Mouse (Mus musculus) E14TG2a.4 (cell line): Measurements from ENCODE around the gene Nedd4.

Experiments
- H3K27me3 ChIP-seq: 2 replicates; pipeline ENCODE4 v1.6.1; 2014; ENCODE audit warnings: low read length, control low read depth; ENCODE audit not compliant: insufficient read depth
- H3K36me3 ChIP-seq: 2 replicates; pipeline ENCODE4 v1.6.1; 2014; ENCODE audit warnings: low read length, control low read depth; ENCODE audit not compliant: insufficient read depth
- H3K4me1 ChIP-seq: replicated peaks from 2 replicates; pipeline ENCODE4 v1.6.1; 2014; ENCODE audit warnings: low read depth, low read length, control low read depth
- H3K4me3 ChIP-seq: replicated peaks from 2 replicates; pipeline ENCODE4 v1.5.1; 2014; ENCODE audit warnings: mild to moderate bottlenecking, low read length
- H3K9me3 ChIP-seq: 2 replicates; pipeline ENCODE4 v1.6.1; 2014; ENCODE audit warnings: low read length, control low read depth
- CTCF ChIP-seq: conservative IDR thresholded peaks from 2 replicates; pipeline ENCODE4 v1.5.1; 2014; ENCODE audit warnings: low read length
- NANOG ChIP-seq: IDR thresholded peaks from 2 replicates; pipeline ENCODE4 v1.6.1; 2014; ENCODE audit warnings: borderline replicate concordance, low read length, mixed read lengths
- POU5F1 ChIP-seq: IDR thresholded peaks from 2 replicates; pipeline ENCODE4 v1.6.1; 2014; ENCODE audit warnings: low read length, borderline replicate concordance

Nedd4 gene

DNA sequence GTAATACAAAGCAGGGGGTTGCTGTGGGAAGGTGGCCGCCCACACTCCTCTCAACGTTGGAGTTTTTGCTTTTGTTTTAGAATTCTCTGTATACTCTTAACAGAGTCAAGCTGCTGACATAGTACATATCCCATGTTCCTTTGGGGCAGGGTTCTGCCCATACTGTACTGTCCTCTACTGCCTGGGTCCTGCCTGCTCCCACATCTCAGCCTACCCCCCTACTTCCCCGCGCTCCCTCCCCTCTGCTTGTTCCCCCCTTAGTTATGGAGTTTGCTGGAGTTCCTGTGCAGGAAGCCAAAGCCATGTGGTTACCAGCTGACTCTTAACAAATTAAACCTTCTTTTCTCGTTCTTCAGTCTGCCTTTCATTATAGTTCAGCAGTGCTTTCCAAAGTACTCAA, 47.9 kb downstream of the Nedd4 start:
- no peak overlapping the region for H3K4me3 ChIP-seq
- no peaks in the 10 kb centered on the region for H3K9me3 ChIP-seq
- no peaks in the 10 kb centered on the region for H3K27me3 ChIP-seq
- H3K4me1 ChIP-seq = peaks cover 54% of the 10 kb centered on the region
- no peak for TF ChIP-seq POU5F1
- no peak for TF ChIP-seq NANOG
- no peak for TF ChIP-seq CTCF
- H3K36me3 ChIP-seq = peaks cover 99% of the 10 kb centered on the region

DNA sequence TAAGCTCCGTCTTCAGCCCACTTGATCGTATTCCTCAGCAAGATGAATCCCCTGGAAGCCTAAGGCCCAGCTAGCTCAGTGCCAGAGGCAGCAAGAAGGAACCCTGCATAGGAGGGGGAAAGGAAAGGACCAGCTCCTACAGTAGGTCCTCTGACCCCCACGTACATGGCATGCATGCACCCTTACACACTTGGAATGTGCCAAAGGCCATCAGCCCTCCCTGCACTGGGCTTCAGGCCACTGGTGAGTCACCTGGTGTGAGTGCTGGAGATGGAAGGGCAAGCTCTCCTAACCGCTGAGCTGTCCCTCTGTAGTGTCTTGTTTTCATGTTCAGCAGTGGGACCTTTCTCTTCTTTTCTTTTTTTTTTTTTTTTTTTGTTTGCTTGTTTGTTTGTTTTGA, 52.8 kb downstream of the Nedd4 start:
- H3K4me1 ChIP-seq = peaks cover 21% of the 10 kb centered on the region

DNA sequence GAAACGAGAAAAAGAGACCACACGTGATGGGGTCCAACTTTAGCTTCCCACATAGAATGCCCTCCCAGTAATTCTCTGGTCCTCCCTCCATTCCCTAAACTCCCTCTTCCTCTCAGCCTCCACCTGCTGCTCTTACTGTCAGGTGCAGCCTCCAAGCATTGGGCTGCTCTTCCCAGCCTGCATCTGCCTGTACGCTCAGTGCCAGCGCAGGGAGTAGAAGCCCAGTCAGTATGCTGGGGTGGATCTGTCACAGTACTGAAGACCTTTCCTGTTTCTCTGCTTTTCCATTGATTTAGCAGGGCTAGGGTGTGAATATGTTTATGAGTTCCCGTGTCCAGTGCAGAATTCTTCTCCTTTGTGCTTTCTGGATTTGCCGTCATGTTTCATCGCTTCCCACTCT, 54.1 kb downstream of the Nedd4 start:
- Histone ChIP-seq H3K9me3 (peaks cover 9% of the 10 kb centered on the region; the same call in 1 of the 2 replicates), H3K36me3 (peaks cover 99% of the 10 kb centered on the region), H3K27me3 (no peaks in the 10 kb centered on the region), H3K4me3 (no peak overlapping the region), H3K4me1 (peaks cover 21% of the 10 kb centered on the region)
- TF ChIP-seq POU5F1 = no peak
- TF ChIP-seq CTCF = no peak
- TF ChIP-seq NANOG = no peak

More for the DNA sequence above, 52.8 kb downstream of the Nedd4 start:
- H3K9me3 ChIP-seq = peaks cover 9% of the 10 kb centered on the region; the same call in 1 of the 2 replicates
- TF ChIP-seq CTCF (no peak), NANOG (no peak), POU5F1 (no peak)
- H3K27me3 ChIP-seq = no peaks in the 10 kb centered on the region
- H3K36me3 ChIP-seq = peaks cover 99% of the 10 kb centered on the region
- no peak overlapping the region for H3K4me3 ChIP-seq

DNA sequence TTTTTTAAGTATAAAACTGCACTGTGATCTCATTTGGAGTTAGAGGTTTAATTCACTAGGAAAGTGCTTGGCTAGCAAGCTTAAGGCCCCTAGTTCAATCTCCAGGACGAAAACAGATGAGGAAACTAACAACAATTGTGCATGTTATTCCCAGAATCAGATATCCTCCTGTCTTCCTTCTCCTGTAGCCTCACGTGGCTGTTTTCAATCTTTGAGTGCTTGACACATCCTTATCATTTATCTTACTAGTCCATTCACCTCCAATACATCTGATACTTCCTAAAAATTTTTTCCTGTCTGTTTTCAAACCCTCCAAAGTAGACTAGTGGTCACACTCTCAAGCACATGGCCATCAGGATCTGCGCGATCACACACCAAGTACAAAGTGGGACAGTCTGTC, 57.0 kb downstream of the Nedd4 start:
- TF ChIP-seq POU5F1 = no peak
- no peak for TF ChIP-seq NANOG
- no peak for TF ChIP-seq CTCF
- Histone ChIP-seq H3K4me3 (no peak overlapping the region), H3K9me3 (peaks cover 9% of the 10 kb centered on the region; the same call in 1 of the 2 replicates), H3K27me3 (no peaks in the 10 kb centered on the region), H3K4me1 (peaks cover 14% of the 10 kb centered on the region), H3K36me3 (peaks cover 100% of the 10 kb centered on the region)

DNA sequence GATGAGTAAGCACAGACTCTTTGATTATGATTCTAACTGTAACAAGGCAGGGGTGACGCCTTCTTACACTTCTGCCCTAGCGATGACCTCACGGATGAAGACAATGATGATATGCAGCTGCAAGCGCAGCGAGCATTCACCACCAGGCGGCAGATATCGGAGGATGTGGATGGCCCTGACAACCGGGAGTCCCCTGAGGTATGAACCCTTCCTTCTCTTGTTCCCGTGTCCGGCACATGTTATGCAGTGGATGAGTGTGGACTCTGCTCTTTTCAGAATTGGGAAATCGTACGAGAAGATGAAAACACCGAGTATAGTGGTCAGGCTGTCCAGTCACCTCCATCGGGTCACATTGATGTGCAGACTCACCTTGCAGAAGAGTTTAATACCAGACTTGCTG, 59.1 kb downstream of the Nedd4 start:
- TF ChIP-seq NANOG (no peak), CTCF (no peak), POU5F1 (no peak)
- Histone ChIP-seq H3K36me3 (peaks cover 100% of the 10 kb centered on the region), H3K4me1 (peaks cover 10% of the 10 kb centered on the region), H3K4me3 (no peak overlapping the region), H3K9me3 (peaks cover 1% of the 10 kb centered on the region; the same call in 1 of the 2 replicates), H3K27me3 (no peaks in the 10 kb centered on the region)

DNA sequence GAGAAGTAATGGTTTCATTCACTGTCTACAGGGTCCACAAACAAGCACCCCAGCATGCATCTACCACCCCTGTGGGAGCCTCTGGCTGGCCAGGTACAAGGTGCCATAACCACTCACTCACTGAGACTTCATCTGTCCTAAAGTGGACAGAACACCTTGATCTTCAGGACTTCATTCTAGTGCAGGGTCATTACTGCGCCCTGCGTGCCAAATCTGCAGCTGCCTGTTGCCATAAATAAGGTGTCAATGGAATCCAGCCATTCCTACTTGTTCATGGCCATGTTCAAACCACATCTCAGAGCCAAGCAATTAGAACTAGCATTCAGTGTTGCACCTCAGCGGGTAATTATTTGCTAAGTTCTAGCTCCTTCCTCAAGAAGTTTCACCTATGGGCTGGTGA, 60.5 kb downstream of the Nedd4 start:
- no peak for TF ChIP-seq CTCF
- TF ChIP-seq POU5F1 = no peak
- TF ChIP-seq NANOG = no peak
- Histone ChIP-seq H3K4me3 (no peak overlapping the region), H3K36me3 (peaks cover 100% of the 10 kb centered on the region), H3K9me3 (no peaks in the 10 kb centered on the region), H3K4me1 (peaks cover 12% of the 10 kb centered on the region), H3K27me3 (no peaks in the 10 kb centered on the region)

DNA sequence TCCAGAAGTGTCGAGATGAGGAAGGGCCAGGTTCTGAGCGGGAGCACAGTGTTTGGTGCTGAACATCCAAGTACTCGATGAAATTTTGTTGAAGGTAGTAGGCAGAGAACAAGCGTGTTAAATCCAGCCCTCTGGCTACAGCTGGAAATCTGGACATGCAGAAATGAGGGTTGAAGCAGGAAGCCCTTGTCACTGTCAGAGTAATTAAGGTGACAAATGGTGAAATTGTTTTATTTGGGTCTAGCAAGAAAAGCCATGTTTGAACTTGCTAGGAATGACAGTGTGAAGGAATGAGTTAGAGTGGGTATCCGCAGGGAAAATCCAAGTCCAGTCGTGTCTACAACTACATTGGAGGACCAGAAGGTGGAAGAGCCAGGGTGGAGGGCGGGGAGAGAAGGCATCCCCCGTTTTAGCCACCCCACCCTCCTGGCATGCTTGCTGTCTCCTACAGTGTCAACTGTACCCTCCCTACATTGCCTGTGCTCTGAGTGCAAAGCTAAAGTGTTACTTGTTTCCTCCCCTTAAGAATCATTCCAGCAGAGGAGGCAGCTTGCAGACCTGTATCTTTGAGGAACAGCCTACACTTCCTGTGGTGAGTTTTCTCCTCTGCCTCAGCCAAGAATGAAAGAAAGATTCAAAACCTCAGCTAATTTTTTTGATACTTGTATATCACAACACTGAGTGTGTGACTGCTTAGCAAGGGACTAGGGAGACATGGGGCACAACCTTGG, 62.5 kb downstream of the Nedd4 start:
- Histone ChIP-seq H3K4me3 (no peak overlapping the region), H3K27me3 (no peaks in the 10 kb centered on the region), H3K36me3 (peaks cover 97% of the 10 kb centered on the region), H3K9me3 (no peaks in the 10 kb centered on the region), H3K4me1 (peaks cover 18% of the 10 kb centered on the region)
- TF ChIP-seq CTCF = no peak
- no peak for TF ChIP-seq POU5F1
- no peak for TF ChIP-seq NANOG

DNA sequence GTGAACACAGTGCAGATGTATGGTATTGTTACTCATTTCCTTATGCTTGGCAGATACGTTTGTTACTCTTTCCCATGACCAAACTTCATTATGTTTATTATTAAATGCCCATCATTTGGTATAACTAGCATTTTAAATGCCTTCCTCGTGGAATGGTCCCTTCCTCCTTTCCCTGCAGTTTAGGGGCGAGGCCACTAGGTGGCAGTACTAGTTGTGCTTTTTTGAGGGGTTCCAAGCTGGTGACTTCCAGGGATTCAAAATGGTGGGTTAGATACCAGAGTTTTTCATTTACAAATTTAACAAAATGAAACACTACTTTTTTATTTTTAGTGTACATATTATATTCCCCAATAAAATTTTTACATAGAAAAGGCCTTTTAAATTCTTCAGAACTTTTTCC, 71.8 kb downstream of the Nedd4 start:
- TF ChIP-seq POU5F1 (no peak), CTCF (peak; percentile 95)
- H3K4me3 ChIP-seq = no peak overlapping the region
- H3K9me3 ChIP-seq = no peaks in the 10 kb centered on the region
- peaks cover 97% of the 10 kb centered on the region for H3K36me3 ChIP-seq
- H3K4me1 ChIP-seq = peaks cover 21% of the 10 kb centered on the region
- no peaks in the 10 kb centered on the region for H3K27me3 ChIP-seq

DNA sequence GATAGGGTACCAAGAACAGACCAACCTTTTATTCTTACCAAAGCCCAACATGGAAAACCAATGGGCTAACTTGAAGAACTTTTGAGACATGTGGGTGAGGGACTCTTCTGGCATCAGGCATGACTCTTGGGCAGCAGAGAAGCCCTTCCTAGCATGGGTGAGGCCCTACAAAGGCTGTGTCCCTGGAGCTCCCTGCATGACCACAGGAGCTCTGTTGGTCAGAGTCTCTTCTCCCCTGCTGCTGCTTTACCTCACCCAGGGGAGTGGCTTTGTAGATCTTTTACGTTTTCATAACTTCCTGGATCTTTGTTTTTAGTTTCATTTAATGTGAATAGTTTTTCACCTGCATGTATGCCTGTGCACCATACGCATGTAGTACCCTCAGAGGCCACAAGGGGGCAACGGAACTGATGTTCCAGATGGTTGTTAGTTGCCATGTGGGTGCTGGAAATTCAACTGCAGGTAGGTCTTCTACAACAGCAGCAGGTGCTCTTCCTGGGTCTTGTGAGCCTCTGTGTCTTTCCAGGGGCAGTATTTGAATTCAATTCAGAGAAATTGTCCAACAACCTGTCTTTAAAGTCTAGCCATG, 73.8 kb downstream of the Nedd4 start:
- TF ChIP-seq CTCF (peak; percentile 98), NANOG (no peak)

More for the DNA sequence above, 73.8 kb downstream of the Nedd4 start:
- H3K27me3 ChIP-seq = no peaks in the 10 kb centered on the region
- H3K4me1 ChIP-seq = peaks cover 33% of the 10 kb centered on the region
- peaks cover 99% of the 10 kb centered on the region for H3K36me3 ChIP-seq
- no peak overlapping the region for H3K4me3 ChIP-seq
- no peaks in the 10 kb centered on the region for H3K9me3 ChIP-seq
